Mouse (Mus musculus) small intestine, adult 2 months (tissue): Measurements from ENCODE around the gene Ppm1l. TPM values are rescaled to one million over a fixed set of nuclear protein-coding genes. Genes with fewer than 3 reads are reported as not detected.

Source experiments
- H3K27ac ChIP-seq: fragments of 200-500 bp; 2 replicates; pipeline ENCODE4 v1.5.1; 2012; ENCODE audit warnings: low read depth, low read length, control low read depth, inconsistent platforms; ENCODE audit not compliant: insufficient read depth
- H3K27me3 ChIP-seq: fragments of 200-500 bp; 2 replicates; pipeline ENCODE4 v1.6.1; 2012; ENCODE audit warnings: mild to moderate bottlenecking, moderate library complexity, low read length, inconsistent platforms; ENCODE audit not compliant: control insufficient read depth, insufficient read depth
- H3K36me3 ChIP-seq: fragments of 200-500 bp; 2 replicates; pipeline ENCODE4 v1.6.1; 2012; ENCODE audit warnings: mild to moderate bottlenecking, low read length, control low read depth, inconsistent platforms; ENCODE audit not compliant: control insufficient read depth, insufficient read depth
- H3K4me1 ChIP-seq: fragments of 200-500 bp; 2 replicates; pipeline ENCODE4 v1.6.1; 2012; ENCODE audit warnings: low read length, inconsistent platforms, mixed read lengths; ENCODE audit not compliant: control insufficient read depth, insufficient read depth, insufficient read length
- H3K4me3 ChIP-seq: fragments of 200-500 bp; 2 replicates; pipeline ENCODE4 v1.5.1; 2012; ENCODE audit warnings: low read depth, mild to moderate bottlenecking, control low read depth, inconsistent platforms, low read length, moderate library complexity
- CTCF ChIP-seq: fragments of 200-500 bp; IDR thresholded peaks from 2 replicates; pipeline ENCODE4 v1.5.1; 2012; ENCODE audit warnings: low read depth, mild to moderate bottlenecking, control low read depth, inconsistent platforms, low read length, moderate library complexity, mixed read lengths; ENCODE audit not compliant: insufficient replicate concordance, insufficient read length; ENCODE audit errors: extremely low read depth
- POLR2A ChIP-seq: fragments of 200-500 bp; IDR thresholded peaks from 2 replicates; pipeline ENCODE4 v1.6.1; 2012; ENCODE audit warnings: low read depth, mild to moderate bottlenecking, control low read depth, inconsistent platforms, low read length, moderate library complexity
- WGBS: fragments of 180-500 bp; shearing (Covaris S2); methylation state at CpG from one replicate; pipeline ENCODE4 v1.1.7; 2018; 5-methylcytosine and 5-hydroxymethylcytosine counted together
- polyA plus RNA-seq: library from polyadenylated mRNA; depleted of rRNA; stranded (reverse); fragments of >200 nt; gene quantifications from 2 replicates; pipeline ENCODE4 v1.2.3, GENCODE M21; 2012

The Ppm1l gene
- polyA plus RNA-seq, 1 experiment, result 1.1 TPM

- no peak overlapping the region for H3K4me3 ChIP-seq
- TF ChIP-seq CTCF, result no peak
- TF ChIP-seq POLR2A, result no peak
- H3K27ac ChIP-seq, result no peak overlapping the region
- no peaks in the 10 kb centered on the region for H3K36me3 ChIP-seq
- 43% methylated on average over 9 of the region's 9 CpGs for WGBS
- H3K4me1 ChIP-seq, result no peaks in the 10 kb centered on the region
- no peaks in the 10 kb centered on the region for H3K27me3 ChIP-seq
Measured at GRCm38 (mm10) chr3:69333819-69334218, 17.2 kb downstream of the Ppm1l start.

GRCm38 (mm10) chr3:69340486-69340885 is 23.8 kb downstream of the Ppm1l start:
- Histone ChIP-seq H3K27me3 (no peaks in the 10 kb centered on the region), H3K36me3 (no peaks in the 10 kb centered on the region), H3K4me3 (no peak overlapping the region), H3K27ac (no peak overlapping the region), H3K4me1 (no peaks in the 10 kb centered on the region)
- 48% methylated on average over 1 of the region's 1 CpGs for WGBS
- TF ChIP-seq CTCF (no peak), POLR2A (no peak)

GRCm38 (mm10) chr3:69340971-69341370 is 24.3 kb downstream of the Ppm1l start:
- H3K27ac ChIP-seq, result no peak overlapping the region
- H3K4me1 ChIP-seq, result no peaks in the 10 kb centered on the region
- H3K36me3 ChIP-seq, result no peaks in the 10 kb centered on the region
- H3K27me3 ChIP-seq, result no peaks in the 10 kb centered on the region
- no peak overlapping the region for H3K4me3 ChIP-seq
- no peak for TF ChIP-seq POLR2A
- no peak for TF ChIP-seq CTCF

DNA sequence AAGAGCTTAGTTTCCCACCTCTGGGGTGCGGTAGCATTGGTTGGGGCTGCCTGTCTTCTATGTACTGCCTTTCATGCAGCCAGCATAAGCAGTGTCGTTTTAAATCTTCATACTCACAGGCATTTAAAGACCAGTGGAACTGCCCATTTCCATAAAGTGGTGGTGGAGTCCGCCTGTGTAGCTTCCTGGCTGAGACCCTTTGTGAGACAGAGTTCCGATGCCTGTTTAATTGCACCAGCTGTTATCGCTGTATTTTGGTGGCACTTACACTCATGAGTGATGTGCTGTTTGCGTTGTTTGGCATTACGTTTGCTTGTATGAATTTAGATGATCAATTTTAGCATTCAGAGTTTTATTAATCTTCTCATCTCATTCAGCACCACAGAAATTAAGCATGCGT is 24.9 kb downstream of the Ppm1l start:
- WGBS, result 82% methylated on average over 8 of the region's 8 CpGs

GRCm38 (mm10) chr3:69342247-69342921 is 25.7 kb downstream of the Ppm1l start:
- H3K4me1 ChIP-seq, result no peaks in the 10 kb centered on the region
- no peaks in the 10 kb centered on the region for H3K36me3 ChIP-seq
- TF ChIP-seq CTCF (no peak), POLR2A (no peak)
- no peak overlapping the region for H3K27ac ChIP-seq
- WGBS, result 74% methylated on average over 8 of the region's 8 CpGs
- H3K4me3 ChIP-seq, result no peak overlapping the region
- H3K27me3 ChIP-seq, result no peaks in the 10 kb centered on the region

More for the DNA sequence above, 24.9 kb downstream of the Ppm1l start:
- no peaks in the 10 kb centered on the region for H3K4me1 ChIP-seq
- H3K36me3 ChIP-seq, result no peaks in the 10 kb centered on the region
- H3K4me3 ChIP-seq, result no peak overlapping the region
- H3K27me3 ChIP-seq, result no peaks in the 10 kb centered on the region
- no peak overlapping the region for H3K27ac ChIP-seq
- TF ChIP-seq POLR2A (no peak), CTCF (no peak)

DNA sequence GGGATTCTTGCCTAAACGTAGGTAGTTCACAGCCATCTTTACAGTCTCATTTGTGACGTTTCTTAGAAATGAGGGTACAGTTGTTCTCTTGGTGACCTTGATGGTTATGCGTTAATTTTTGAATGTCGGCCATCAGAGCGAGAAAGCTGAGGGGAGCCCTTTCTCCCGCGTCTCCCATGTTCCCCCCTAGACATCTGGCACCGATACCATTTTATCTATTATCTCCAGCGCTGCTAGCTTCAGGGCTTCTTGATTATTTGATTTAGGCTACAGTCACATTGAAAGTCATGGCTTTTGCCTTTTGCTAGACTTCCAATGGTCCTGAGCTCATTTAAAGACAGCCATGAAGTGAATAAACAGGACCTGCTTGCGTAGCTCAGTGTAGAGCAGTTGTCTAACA is 26.5 kb downstream of the Ppm1l start:
- H3K27me3 ChIP-seq, result no peaks in the 10 kb centered on the region
- no peaks in the 10 kb centered on the region for H3K36me3 ChIP-seq
- no peak for TF ChIP-seq CTCF
- no peak for TF ChIP-seq POLR2A
- H3K27ac ChIP-seq, result no peak overlapping the region
- WGBS, result 90% methylated on average over 10 of the region's 10 CpGs
- no peak overlapping the region for H3K4me3 ChIP-seq
- H3K4me1 ChIP-seq, result no peaks in the 10 kb centered on the region

DNA sequence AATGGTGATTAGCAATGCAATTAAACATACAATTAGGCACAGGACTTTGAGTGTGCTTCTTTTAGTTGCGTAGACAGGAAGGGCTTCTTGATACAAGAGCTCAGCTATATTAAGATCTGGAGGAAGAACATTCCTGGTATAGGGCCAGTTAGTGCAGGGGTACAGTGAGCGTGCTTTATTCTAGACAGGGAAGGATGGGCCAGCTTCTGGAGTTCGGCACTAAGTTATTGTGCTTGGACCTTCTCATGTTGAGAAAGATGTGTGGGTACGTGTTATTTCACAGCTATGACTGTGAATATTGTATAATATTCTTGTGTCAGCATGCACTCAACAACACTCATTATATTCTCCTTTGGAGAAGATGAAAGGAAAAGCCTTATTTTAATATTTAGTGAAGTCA is 29.9 kb downstream of the Ppm1l start:
- TF ChIP-seq CTCF (no peak), POLR2A (no peak)
- WGBS, result 87% methylated on average over 4 of the region's 4 CpGs
- no peaks in the 10 kb centered on the region for H3K4me1 ChIP-seq

More for the DNA sequence above, 29.9 kb downstream of the Ppm1l start:
- Histone ChIP-seq H3K36me3 (no peaks in the 10 kb centered on the region), H3K4me3 (no peak overlapping the region), H3K27me3 (no peaks in the 10 kb centered on the region), H3K27ac (no peak overlapping the region)
